Mouse (Mus musculus) liver, adult 2 months (tissue): Measurements from ENCODE around the gene Col23a1.

Source experiments
- CTCF ChIP-seq: fragments of 200-500 bp; IDR thresholded peaks from 2 replicates; pipeline ENCODE4 v1.5.1; 2011; ENCODE audit warnings: low read depth, low read length, control low read depth
- POLR2A ChIP-seq: fragments of 200-500 bp; IDR thresholded peaks from 2 replicates; pipeline ENCODE4 v1.6.1; 2011; ENCODE audit warnings: low read length, control low read depth; ENCODE audit not compliant: insufficient read depth; ENCODE audit errors: extremely low read depth

- TF ChIP-seq POLR2A (no peak), CTCF (no peak)
Observed at GRCm38 (mm10) chr11:51470383-51471144, 180.8 kb downstream of the Col23a1 start.
